Mouse (Mus musculus): ENCODE results near the gene 4933428M09Rik.
A peak's percentile ranks its signal among the peaks of the same experiment; 100 is the strongest.
"Not testable (repeated sequence)": the region's sequence is repeated elsewhere in the genome, so short reads cannot be mapped to it uniquely, and the experiment has no call there.

4933428M09Rik gene

DNA sequence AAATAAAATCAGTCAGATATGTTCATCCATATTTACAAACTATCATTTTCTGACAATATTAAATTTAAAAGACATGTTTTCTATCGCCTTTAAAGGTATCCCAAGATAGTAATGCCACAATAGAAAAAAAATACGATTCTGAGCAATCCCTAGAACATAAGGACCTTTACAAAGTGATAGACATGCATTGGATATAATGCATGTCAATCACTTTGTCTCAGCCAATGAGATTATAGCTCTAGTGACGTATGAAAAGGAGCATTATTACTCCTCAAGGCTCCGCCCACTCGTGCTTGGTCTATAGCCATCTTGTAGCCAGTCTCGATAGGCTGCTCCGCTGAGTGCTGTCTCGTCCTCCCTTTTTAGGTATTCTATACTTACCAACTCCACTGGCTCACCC is at the start of gene 4933428M09Rik:
Gene 4933428M09Rik (plus strand): TSS at position 301 of the 400 bp plus-strand sequence.
- DNase-seq, result no peak

DNA sequence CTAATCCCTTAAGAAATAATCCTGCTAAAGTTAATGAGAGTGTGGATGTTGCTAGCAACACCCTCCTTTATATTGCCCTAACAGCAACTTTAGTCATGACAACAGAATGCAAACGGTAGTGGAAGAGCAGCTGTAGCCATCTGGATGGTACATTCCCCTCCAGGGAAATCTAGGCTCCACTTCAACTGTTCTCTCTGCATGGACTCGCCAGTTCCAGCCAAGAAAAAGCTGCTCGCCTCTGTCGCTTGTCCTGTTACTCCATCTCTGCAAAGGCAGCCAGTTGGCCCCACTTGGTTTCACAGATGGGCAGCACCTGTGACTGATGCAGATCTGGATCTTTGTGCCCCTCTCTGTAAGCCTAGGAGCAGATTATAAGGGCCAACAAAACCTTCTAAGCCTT is 45.0 kb upstream of the 4933428M09Rik start:
- DNase-seq, result no peak

DNA sequence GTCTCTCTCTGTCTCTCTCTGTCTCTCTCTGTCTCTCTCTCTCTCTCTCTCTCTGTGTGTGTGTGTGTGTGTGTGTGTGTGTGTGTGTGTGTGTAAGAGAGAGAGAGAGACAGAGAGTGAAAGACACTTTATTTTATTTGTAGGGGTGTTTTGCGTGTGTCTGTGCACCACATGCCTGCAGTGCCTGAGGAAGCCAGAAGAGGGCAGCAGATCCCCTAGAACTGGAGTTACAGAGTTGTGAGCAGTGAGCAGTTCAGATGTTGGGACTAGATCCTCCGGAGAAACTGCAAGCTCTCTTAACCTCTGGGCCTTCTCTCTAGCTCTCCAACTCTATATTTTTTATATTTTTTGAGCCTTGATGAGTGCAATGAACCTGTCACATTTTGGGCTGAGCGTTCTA is 12.5 kb downstream of the 4933428M09Rik start:
- DNase-seq, result not testable (repeated sequence)

DNA sequence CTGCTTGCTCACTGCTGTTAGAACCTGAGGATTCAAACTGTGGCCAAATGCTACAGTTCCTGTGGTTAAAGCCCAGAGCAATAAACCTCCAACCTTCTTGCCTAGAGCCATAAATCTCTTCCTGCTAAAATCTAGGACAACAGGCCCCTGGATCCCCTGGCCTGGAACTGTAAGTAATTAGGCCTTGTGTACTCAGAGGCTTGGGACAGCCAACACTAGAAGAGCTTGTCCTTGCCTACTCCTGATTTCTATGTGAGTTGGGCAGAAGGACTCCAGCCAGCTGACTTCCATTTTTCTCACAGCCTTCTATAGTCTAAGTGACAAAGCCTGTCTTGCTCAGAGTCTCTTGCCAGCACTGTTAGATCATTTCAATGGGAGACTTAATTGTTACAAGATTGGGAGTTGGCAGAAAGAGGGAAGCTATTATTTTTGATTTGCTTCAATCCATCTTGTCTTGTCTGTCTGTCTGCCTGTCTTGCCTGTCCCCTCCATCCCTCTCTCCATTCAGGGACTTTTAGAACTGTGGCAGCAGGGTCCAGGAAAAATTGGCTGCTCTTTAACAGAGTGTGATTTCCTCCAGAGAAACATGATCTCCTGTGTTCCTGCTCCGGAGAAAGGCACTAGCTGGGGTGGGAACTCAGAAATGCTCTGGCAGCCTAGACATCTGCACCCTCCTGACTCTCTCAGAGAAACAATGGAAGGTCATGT is 15.7 kb downstream of the 4933428M09Rik start:
- no peak for DNase-seq

DNA sequence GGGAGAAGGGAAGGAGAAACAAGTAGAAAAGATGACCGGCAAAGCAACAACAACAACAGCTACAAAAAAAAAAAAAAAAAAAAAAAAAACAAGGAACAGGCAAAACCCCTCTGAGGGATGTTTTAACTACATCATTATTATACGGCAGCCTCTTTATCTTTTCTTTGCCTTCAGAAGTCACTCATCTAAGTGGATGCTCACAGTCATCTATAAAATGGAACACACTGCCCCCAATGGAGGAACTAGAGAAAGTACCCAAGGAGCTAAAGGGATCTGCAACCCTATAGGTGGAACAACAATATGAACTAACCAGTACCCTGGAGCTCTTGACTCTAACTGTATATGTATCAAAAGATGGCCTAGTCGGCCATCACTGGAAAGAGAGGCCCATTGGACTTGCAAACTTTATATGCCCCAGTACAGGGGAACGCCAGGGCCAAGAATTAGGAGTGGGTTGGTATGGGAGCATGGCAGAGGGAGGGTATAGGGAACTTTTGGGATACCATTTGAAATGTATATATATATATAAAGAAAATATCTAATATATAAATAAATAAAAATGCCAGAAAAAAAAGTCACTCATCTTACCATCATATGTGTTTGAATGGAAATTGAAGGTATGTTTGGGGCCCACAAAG is 30.3 kb downstream of the 4933428M09Rik start:
- not testable (repeated sequence) for DNase-seq

DNA sequence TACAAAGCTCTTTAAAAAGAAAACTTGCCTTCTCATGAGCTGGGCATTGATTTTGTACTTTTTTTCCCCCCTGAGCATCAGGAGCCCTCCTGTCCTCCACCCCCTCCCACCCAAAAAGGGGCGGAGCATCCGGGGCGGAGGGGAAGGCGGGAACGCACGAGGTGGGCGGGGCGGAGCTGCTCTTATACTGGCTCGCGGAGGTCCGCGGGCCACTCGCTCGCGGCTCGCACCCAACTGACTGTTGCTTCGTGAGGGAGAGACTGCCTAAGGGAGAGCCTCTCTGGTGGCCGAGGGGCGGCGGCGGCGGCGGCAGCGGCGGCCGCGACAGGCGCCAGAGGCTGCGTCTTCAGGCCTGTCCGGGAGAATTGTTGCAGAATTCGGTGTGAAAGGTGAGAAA is 30.8 kb downstream of the 4933428M09Rik start, which contains the start of gene Mum1l1:
Gene Mum1l1 (plus strand): TSS at position 214 of the 397 bp plus-strand sequence.
- peak; percentile 9 for DNase-seq

DNA sequence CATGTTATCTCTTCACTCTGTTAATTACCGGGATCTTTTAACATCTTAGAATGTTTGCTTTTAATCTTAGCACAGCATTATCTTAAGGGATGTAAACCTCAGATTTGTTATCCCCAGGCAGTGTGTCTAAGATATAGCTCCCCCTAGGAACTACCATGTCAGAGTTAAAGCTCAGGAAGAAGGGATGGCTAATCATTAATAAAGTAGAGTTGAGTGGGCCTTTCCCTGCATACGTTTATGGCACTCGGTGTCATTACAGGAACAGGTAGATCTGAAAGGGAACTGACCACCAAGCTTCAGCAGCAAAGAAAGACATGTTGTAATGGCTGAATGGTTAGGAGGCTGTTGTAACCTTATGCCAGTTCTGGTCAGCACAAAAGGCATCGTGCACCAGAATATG is 35.7 kb downstream of the 4933428M09Rik start:
- DNase-seq, result no peak

DNA sequence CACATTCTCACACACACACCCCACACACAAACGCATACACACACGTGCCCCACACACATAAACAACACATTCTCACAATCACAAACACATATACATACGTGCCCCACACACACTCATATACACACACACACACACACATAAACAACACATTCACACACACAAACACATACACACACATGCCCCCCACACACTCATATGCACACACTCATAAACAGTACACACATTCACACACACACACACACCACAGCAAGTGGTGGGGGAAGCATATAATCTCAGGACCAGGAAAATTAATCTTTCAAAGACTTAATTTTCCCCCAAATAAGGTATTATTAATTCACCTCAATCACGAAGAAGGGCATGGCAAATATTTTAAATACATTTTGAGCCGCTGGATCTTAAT is 37.4 kb downstream of the 4933428M09Rik start:
- no peak for DNase-seq

DNA sequence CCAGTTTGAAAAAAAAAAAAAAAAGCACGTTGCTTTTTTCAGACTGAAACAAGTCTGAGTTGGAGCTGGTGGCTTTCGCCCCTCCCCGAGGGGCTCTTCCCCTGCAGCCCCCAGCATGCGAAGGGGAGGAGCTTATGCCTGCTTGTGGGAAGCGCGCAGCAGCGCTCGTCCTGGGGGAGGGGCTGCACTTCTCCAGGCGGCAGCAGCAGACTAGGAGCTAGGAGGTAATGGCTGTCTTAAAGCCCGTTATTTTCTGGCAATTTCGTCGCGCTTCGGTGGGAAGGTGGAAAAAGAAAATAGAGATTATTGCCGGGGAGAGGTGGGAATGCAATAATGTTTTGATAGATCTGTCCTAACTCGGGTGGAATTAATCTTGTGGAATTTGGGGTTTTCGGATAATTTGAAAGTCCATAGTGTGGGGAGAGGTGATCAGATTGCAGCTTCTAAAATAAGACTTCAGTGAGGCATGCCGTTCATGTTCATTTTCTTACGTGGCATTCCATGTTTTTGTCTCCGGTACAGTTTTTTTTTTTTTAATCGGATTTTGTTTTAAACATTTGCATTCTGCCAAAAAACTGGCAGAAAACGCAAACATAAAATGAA is 38.1 kb downstream of the 4933428M09Rik start:
- peak; percentile 13 for DNase-seq

DNA sequence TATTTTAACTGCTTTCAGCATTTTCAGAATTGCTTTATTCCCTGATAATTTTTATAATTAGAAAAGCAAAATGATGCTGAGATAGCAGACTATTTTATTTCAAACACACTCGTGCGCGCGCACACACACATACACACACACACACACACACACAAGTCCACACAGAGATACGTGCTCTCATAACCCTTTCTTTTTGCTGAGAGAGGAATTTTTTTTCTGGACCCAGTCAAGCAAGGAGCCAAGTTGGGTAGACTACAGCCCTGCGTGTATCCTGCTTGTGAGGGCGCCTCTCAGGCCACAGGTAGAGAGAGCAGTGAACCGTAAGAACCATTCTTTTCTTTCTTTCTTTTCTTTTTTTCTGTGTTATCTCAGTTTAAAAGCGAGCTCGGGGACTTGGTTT is 38.7 kb downstream of the 4933428M09Rik start:
- DNase-seq, result no peak

DNA sequence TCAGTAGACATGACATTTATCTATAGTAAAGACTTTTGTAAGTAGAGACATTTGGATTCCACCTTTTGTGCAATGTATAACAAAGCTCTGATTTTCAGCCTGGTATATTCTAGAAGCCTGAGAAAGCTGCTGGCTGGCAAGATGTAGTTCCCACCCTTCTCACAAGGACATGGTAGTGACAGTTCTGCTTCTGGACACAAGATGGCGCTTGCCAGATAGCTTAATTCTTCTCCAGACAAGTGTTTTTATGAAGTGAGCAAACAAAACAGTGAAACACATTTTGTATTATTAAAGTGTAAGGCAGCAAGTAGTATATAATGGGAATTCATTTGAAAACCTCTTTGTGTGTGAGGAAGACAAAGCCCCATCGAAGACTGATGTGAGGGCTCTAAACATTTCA is 40.0 kb downstream of the 4933428M09Rik start:
- DNase-seq, result peak; percentile 11

DNA sequence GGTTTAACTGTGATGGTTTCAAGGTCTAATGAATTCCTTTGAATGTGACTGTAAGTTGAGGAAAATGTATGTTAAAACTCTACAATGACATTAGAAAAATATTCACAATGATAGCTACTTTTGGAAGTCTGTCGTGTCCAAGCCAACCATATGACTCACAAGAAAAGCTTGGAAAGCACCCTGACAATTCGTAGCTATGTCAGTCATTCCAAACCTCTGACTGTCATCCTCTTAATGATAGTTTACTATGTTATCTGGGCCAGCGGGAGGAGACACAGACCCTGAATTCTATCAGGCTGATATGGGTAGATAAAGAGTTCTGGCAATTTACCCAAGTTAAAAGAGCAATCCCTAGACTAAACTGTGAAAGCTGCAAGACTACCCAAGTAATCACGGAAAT is 41.8 kb downstream of the 4933428M09Rik start:
- DNase-seq, result no peak

DNA sequence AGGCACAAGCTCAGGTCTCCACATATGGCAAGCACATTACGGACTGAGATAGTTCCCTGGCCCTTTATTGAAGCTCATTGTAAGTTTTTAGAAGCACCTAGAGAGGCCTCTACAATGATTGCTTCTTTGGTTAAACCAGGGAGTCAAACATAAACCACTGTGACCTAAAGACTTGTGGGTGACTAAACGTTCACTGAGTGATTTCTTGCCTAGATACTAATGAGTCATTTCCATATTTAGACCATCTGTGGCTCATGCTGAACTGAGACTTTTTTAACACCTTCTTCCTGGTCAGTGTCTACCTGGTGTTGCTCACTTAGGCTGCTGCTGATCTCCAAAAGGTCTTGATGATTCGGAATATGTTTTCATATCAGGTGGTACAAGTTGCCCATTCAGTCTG is 42.9 kb downstream of the 4933428M09Rik start:
- DNase-seq, result no peak

All from layer of hippocampus, adult 9-11 months (tissue).